Mouse (Mus musculus) bone marrow macrophage, adult 2 months (primary cell): Measurements from ENCODE around the gene Myo10.

ENCODE experiments used
- CTCF ChIP-seq: IDR thresholded peaks from 2 replicates; pipeline ENCODE4 v1.5.1; 2012; ENCODE audit warnings: low read depth, mild to moderate bottlenecking, low read length, moderate library complexity
- POLR2A ChIP-seq: IDR thresholded peaks from 2 replicates; pipeline ENCODE4 v1.6.1; 2012; ENCODE audit warnings: mild to moderate bottlenecking, low read depth, low read length, borderline replicate concordance

DNA sequence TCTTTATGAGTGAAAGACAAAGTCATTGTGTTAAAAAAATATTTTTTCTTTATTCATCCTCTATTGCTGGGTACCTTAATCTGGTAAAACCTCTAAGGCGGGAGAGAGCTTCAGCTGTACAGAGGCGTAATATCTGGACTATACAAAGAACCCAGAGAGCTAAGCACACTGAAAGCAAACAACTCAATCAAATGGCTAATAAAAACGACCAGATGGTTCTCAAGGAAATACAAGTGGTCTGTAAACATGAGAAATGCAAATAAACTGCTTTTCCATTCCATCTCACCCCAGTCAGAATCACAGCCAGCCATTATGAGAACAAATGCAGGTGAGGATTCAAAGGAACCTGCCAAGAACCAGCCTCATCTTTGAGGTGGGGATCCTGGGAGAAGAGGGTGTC, 192.2 kb downstream of the Myo10 start:
- TF ChIP-seq CTCF (no peak), POLR2A (no peak)
